17 mouse cellular contexts compared by ENCODE assay signal in genomic region chr5:13331412-13331811, GRCm38 (mm10).
"Had no signal": no experiment of that assay in that cellular context is flagged by ENCODE, and none has a peak within 500 bp of the region (broad histone marks: within the 10 kb centered on the region; RNA-seq: fewer than 3 reads in every experiment).

No protein-coding gene starts in this region.

- H3K27ac ChIP-seq: limb, embryonic 15.5 days; liver, embryonic 13.5 days; lung, embryonic 15.5 days; macrophage; midbrain, embryonic 13.5 days; neural tube, embryonic 15.5 days had no signal

- H3K9me3 ChIP-seq: limb, embryonic 15.5 days; liver, embryonic 13.5 days; lung, embryonic 15.5 days; megakaryocyte, embryonic 14.5 days; midbrain, embryonic 13.5 days; neural tube, embryonic 15.5 days had no signal

- H3K4me2 ChIP-seq: limb, embryonic 15.5 days; liver, embryonic 13.5 days; lung, embryonic 15.5 days; midbrain, embryonic 13.5 days; neural tube, embryonic 15.5 days had no signal

- H3K4me1 ChIP-seq: liver, embryonic 13.5 days; lung, embryonic 15.5 days; midbrain, embryonic 13.5 days; neural tube, embryonic 15.5 days had no signal

- H3K27me3 ChIP-seq: limb, embryonic 15.5 days; liver, embryonic 13.5 days; lung, embryonic 15.5 days; megakaryocyte, embryonic 14.5 days; midbrain, embryonic 13.5 days; neural tube, embryonic 15.5 days had no signal

- ATAC-seq: liver, postnatal 0 days; midbrain, embryonic 13.5 days had no signal

- H3K4me3 ChIP-seq: limb, embryonic 15.5 days; liver, embryonic 13.5 days; lung, embryonic 15.5 days; megakaryocyte, embryonic 14.5 days; midbrain, embryonic 13.5 days; myocyte; neural tube, embryonic 15.5 days had no signal

- H3K36me3 ChIP-seq: limb, embryonic 15.5 days; liver, embryonic 13.5 days; lung, embryonic 15.5 days; midbrain, embryonic 13.5 days; neural tube, embryonic 15.5 days had no signal

- DNase-seq: kidney, adult 18-20 months; kidney, postnatal 10 days; liver, embryonic 13.5 days; liver, postnatal 0 days; lung, postnatal 14 days; retina, postnatal 1 day; right cerebral cortex, postnatal 4 days; spleen, adult 18-20 months; thymus, adult 18-20 months; thymus, postnatal 25 days had no signal

- H3K9ac ChIP-seq: limb, embryonic 15.5 days; liver, embryonic 13.5 days; liver, postnatal 0 days; lung, embryonic 15.5 days; midbrain, embryonic 13.5 days; neural tube, embryonic 15.5 days had no signal
